Mouse (Mus musculus) liver, embryonic 14.5 days (tissue): ENCODE data around the gene Sdccag8.

Experiments used
- CTCF ChIP-seq: IDR thresholded peaks from 2 replicates; pipeline ENCODE4 v1.5.1; 2016; ENCODE audit warnings: antibody characterized with exemption, low read depth, control low read depth
- EP300 ChIP-seq: IDR thresholded peaks from 2 replicates; pipeline ENCODE4 v1.6.1; 2016; ENCODE audit warnings: antibody characterized with exemption, low read depth

- TF ChIP-seq CTCF (no peak), EP300 (no peak)
These were observed 131.8 kb downstream of the Sdccag8 start for GRCm38 (mm10) chr1:176946031-176946795.
